Mouse (Mus musculus) ES-Bruce4 (cell line): ENCODE results near the gene Emsy.

Experiments
- CTCF ChIP-seq: IDR thresholded peaks from one replicate; pipeline ENCODE4 v1.8.1; 2011; ENCODE audit warnings: low read depth, low read length
- EP300 ChIP-seq: IDR thresholded peaks from 2 replicates; pipeline ENCODE4 v1.6.1; 2011; ENCODE audit warnings: low read depth, low read length; ENCODE audit not compliant: insufficient read depth
- POLR2A ChIP-seq: IDR thresholded peaks from one replicate; pipeline ENCODE4 v1.8.1; 2011; ENCODE audit warnings: low read length; ENCODE audit not compliant: insufficient read depth

GRCm38 (mm10) chr7:98570824-98571505 is 85.6 kb downstream of the Emsy start:
- TF ChIP-seq CTCF (no peak), POLR2A (no peak), EP300 (no peak)
